Mouse (Mus musculus) MEL (cell line): ENCODE measurements at regions not wholly inside any gene's neighbourhood (a gene's known extent, or its start where the extent isn't known, plus 50 kb on each side); places are given as distances from the start of the nearest gene placed in this dataset.

Experiments used
- CTCF ChIP-seq, 3 experiments: IDR thresholded peaks in 2 of 3; conservative IDR thresholded peaks in 1 of 3; 2 replicates each; pipeline ENCODE4 v1.5.1; 2011 to 2012; ENCODE audit warnings: low read length in 3 of 3, low read depth in 2 of 3, mild to moderate bottlenecking in 2 of 3, improper control_type of control experiment in 1 of 3, inconsistent platforms in 1 of 3, mixed read lengths in 1 of 3, moderate library complexity in 1 of 3; ENCODE audit not compliant: control insufficient read depth in 1 of 3, insufficient read depth in 1 of 3, poor library complexity in 1 of 3, severe bottlenecking in 1 of 3
- NRF1 ChIP-seq: IDR thresholded peaks from 2 replicates; pipeline ENCODE4 v1.6.1; 2014; ENCODE audit warnings: low read depth, mild to moderate bottlenecking, inconsistent platforms, low read length, improper control_type of control experiment, moderate library complexity; ENCODE audit not compliant: poor library complexity, insufficient read depth, severe bottlenecking
- POLR2A ChIP-seq, 2 experiments: IDR thresholded peaks; 2 replicates each; pipeline ENCODE4 v1.6.1; 2011 to 2012; ENCODE audit warnings: low read length in 2 of 2, mild to moderate bottlenecking in 2 of 2, control low read depth in 1 of 2, improper control_type of control experiment in 1 of 2, low read depth in 1 of 2, moderate library complexity in 1 of 2; ENCODE audit not compliant: control insufficient read depth in 1 of 2, insufficient read depth in 1 of 2, poor library complexity in 1 of 2
- POLR2AphosphoS5 ChIP-seq: IDR thresholded peaks from 2 replicates; pipeline ENCODE4 v1.6.1; 2012; ENCODE audit warnings: low read depth, borderline replicate concordance, mild to moderate bottlenecking, inconsistent platforms, low read length, moderate library complexity, mixed read lengths
- TCF12 ChIP-seq: IDR thresholded peaks from 2 replicates; pipeline ENCODE4 v1.6.1; 2014; ENCODE audit warnings: low read depth, mild to moderate bottlenecking, inconsistent platforms, low read length, improper control_type of control experiment, moderate library complexity
- ZNF384 ChIP-seq: IDR thresholded peaks from 2 replicates; pipeline ENCODE4 v1.6.1; 2012; ENCODE audit warnings: low read depth, mild to moderate bottlenecking, inconsistent platforms, low read length, improper control_type of control experiment

DNA sequence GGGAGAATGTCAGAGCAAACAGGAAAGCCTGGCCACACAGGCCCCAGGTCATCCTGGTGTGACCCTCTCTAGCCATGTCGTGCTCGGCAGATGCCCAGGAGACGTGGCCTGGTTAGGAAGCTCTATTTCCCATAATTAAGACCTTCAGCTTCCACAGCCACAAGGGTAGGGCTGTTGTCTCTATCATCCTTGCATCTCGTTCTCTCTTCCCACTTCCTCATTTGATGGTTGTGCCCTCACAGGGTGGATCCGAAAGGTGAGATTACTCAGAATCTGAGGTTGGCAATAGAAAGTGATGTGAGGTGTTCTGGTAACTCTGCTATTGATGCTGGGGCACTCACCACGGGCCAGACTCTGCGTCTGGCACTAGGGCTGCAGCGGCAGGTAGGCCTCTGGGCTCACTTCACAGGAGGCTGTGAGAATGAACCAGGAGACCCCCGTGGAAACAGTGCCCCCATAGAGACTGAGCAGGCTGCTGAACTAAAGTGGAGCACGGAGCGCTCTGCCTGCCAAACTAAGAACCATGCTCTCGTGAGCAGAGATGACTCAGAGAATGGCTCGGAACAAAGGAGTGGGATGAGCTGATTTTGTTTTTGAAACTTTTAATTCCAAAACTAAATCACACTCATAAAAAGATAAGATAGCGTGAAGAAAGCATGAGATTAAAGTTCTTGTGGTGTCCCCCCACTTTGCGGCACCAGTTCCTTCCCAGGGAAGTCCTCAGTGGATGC is 266.5 kb upstream of the Tle3 start:
- TF ChIP-seq POLR2A (IDR thresholded peaks at IDR 0.05; ENCODE audit: control insufficient read depth in 1 of 2, insufficient read depth in 1 of 2, low read depth in 1 of 2, low read length in 2 of 2, poor library complexity in 1 of 2) (no peak), NRF1 (no peak), ZNF384 (no peak), POLR2AphosphoS5 (no peak), CTCF (IDR thresholded peaks at IDR 0.05 in 2 of 3, conservative IDR thresholded peaks at IDR 0.05 in 1 of 3; ENCODE audit: control insufficient read depth in 1 of 3, insufficient read depth in 1 of 3, low read depth in 2 of 3, low read length in 3 of 3, poor library complexity in 1 of 3, severe bottlenecking in 1 of 3) (no peak), TCF12 (no peak)
